Mouse (Mus musculus) stomach, postnatal 0 days (tissue): ENCODE measurements around the gene Usp15. TPM values are rescaled to one million over a fixed set of nuclear protein-coding genes. Genes with fewer than 3 reads are reported as not detected.
"Not testable (repeated sequence)": the region's sequence is repeated elsewhere in the genome, so short reads cannot be mapped to it uniquely, and the experiment has no call there.

ENCODE experiments used
- ATAC-seq: fragments of 200-750 bp; cut with Nextera tagmentation; 2 replicates; pipeline ENCODE4 v1.8.0; 2017; ENCODE audit not compliant: low FRiP score, low TSS enrichment
- DNase-seq: peaks from one replicate; pipeline ENCODE4 v3.0.0-alpha.2; 2016; ENCODE audit warnings: low spot score
- H3K27ac ChIP-seq: fragments of 300-500 bp; sonication (generic); replicated peaks from 2 replicates; pipeline ENCODE4 v1.5.1; 2014; ENCODE audit warnings: mild to moderate bottlenecking, control low read depth
- H3K27me3 ChIP-seq: fragments of 300-500 bp; sonication (generic); 2 replicates; pipeline ENCODE4 v1.6.1; 2014; ENCODE audit warnings: low read length; ENCODE audit not compliant: control insufficient read depth, insufficient read depth
- H3K36me3 ChIP-seq: fragments of 300-500 bp; sonication (generic); 2 replicates; pipeline ENCODE4 v1.6.1; 2014; ENCODE audit warnings: low read length, mixed read lengths; ENCODE audit not compliant: control insufficient read depth, insufficient read depth
- H3K4me1 ChIP-seq: fragments of 300-500 bp; sonication (generic); replicated peaks from 2 replicates; pipeline ENCODE4 v1.6.1; 2014; ENCODE audit warnings: antibody characterized with exemption; ENCODE audit not compliant: control insufficient read depth, insufficient read depth
- H3K4me2 ChIP-seq: fragments of 300-500 bp; sonication (generic); replicated peaks from 2 replicates; pipeline ENCODE4 v1.6.1; 2014; ENCODE audit warnings: low read depth, mild to moderate bottlenecking, control low read depth, moderate library complexity
- H3K4me3 ChIP-seq: fragments of 300-500 bp; sonication (generic); 2 replicates; pipeline ENCODE4 v1.5.1; 2014; ENCODE audit warnings: low read depth, low read length, control low read depth
- H3K9ac ChIP-seq: fragments of 300-500 bp; sonication (generic); 2 replicates; pipeline ENCODE4 v1.6.1; 2014; ENCODE audit warnings: mild to moderate bottlenecking, low read length, control low read depth, mixed read lengths
- H3K9me3 ChIP-seq: fragments of 300-500 bp; sonication (generic); 2 replicates; pipeline ENCODE4 v1.6.1; 2016; ENCODE audit warnings: low read length; ENCODE audit not compliant: control insufficient read depth
- CTCF ChIP-seq: IDR thresholded peaks from 2 replicates; pipeline ENCODE4 v1.5.1; 2016; ENCODE audit warnings: antibody characterized with exemption, low read depth, mild to moderate bottlenecking, moderate library complexity
- EP300 ChIP-seq: optimal IDR thresholded peaks from 2 replicates; pipeline ENCODE3; 2016; ENCODE audit warnings: antibody characterized with exemption
- WGBS: fragments of 180-500 bp; shearing (Covaris S2); extraction: QIAGEN DNeasy Blood & Tissue Kit; methylation state at CpG from one replicate; pipeline ENCODE4 v1.1.7; 2014; 5-methylcytosine and 5-hydroxymethylcytosine counted together
- polyA plus RNA-seq: library from polyadenylated mRNA; unstranded; fragments of >200 nt; fragmentation: Nextera tagmentation; extraction: Ambion mirVana; gene quantifications from 2 replicates; pipeline ENCODE4 v1.2.1, GENCODE M21; 2015

Usp15 gene
- 55.7 and 55.9 TPM in 2 replicates for polyA plus RNA-seq

DNA sequence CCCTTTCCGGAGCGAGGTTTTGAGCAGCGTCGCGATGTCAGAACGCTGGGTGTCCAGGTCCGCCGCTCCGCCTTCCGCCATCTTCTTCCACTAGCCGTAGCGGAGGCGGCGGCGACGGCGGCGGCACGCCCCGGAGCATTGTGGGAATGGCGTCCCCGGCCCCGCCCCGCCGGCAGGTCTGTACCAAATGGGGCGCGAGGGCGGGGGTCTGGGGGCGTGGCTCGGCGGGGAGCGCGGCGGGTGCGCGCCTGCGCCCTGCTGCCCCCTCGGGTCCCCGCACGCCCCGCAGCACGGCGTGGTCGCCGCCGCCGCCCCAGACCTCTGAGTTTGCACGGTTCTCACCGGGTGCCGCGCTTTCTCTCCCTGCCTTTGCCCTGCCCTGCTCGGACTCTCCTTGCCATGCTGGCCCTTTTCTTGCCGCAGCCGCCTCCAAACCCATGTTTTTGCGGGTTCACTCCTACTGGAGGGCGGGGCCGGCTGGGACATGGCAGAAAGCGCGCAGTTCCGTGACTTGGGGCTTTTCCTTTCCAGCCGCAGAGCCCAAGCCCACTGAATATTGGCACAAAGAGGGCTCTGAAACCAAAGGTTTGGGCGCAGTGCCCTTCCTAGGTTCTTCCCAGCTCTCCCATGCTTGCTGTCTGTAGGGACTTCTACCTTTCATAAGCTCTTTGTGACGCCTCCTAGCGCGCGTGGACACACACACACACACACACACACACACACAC lies at the start of gene Usp15:
TSS of gene Usp15 (minus strand) at position 161 of the 725 bp plus-strand sequence.
- no peaks in the 10 kb centered on the region for H3K4me1 ChIP-seq
- H3K4me3 ChIP-seq: peak within 1 kb of the TSS; percentile 65
- H3K36me3 ChIP-seq: no peaks in the 10 kb centered on the region
- no peaks in the 10 kb centered on the region for H3K9me3 ChIP-seq
- H3K27me3 ChIP-seq: no peaks in the 10 kb centered on the region
- DNase-seq (peak; percentile 95), ATAC-seq (peak; percentile 95)
- H3K9ac ChIP-seq: peak within 1 kb of the TSS; percentile 62
- H3K27ac ChIP-seq: peak within 1 kb of the TSS; percentile 89
- no peak for TF ChIP-seq EP300
- TF ChIP-seq CTCF: peak; percentile 24; the same call in 1 of the 2 replicates
- under 1% methylated on average over 38 of the region's 66 CpGs for WGBS
- H3K4me2 ChIP-seq: peak within 1 kb of the TSS; percentile 65

DNA sequence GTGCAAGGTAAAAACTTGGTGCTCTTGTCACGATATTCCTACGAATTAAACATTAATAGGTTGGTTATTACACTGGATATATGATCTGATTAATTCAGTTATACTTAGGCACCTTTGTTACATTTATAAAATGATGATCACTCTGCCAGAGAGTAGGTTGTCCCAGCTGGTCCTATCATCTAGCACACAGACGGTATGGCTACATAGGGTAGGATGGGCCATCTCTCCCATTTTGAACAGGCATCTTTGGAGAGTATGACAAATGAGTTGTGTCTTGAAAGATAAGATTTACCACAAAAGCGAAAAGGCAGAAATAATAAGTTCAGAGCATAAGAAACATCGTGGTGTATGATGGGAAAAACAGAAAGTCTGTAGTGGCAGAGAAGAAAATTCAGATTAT lies 32.6 kb upstream of the Usp15 start:
- H3K27me3 ChIP-seq: no peaks in the 10 kb centered on the region
- no peak overlapping the region for H3K4me3 ChIP-seq
- H3K27ac ChIP-seq: no peak overlapping the region
- H3K9me3 ChIP-seq: no peaks in the 10 kb centered on the region
- no peak overlapping the region for H3K9ac ChIP-seq
- H3K4me2 ChIP-seq: no peak overlapping the region
- DNase-seq (no peak), ATAC-seq (no peak)
- no peak for TF ChIP-seq CTCF
- TF ChIP-seq EP300: no peak
- no peaks in the 10 kb centered on the region for H3K4me1 ChIP-seq
- no peaks in the 10 kb centered on the region for H3K36me3 ChIP-seq
- 87% methylated on average over 5 of the region's 5 CpGs for WGBS

- no peak overlapping the region for H3K9ac ChIP-seq
- no peak for DNase-seq
- WGBS: 84% methylated on average over 5 of the region's 5 CpGs
- no peak overlapping the region for H3K4me3 ChIP-seq
- no peaks in the 10 kb centered on the region for H3K36me3 ChIP-seq
- H3K4me2 ChIP-seq: no peak overlapping the region
- H3K27me3 ChIP-seq: no peaks in the 10 kb centered on the region
- no peak overlapping the region for H3K27ac ChIP-seq
- no peak for ATAC-seq
- H3K4me1 ChIP-seq: no peaks in the 10 kb centered on the region
- TF ChIP-seq EP300 (no peak), CTCF (no peak)
- H3K9me3 ChIP-seq: no peaks in the 10 kb centered on the region
Measured at GRCm38 (mm10) chr10:123222785-123223184, 26.0 kb upstream of the Usp15 start.

GRCm38 (mm10) chr10:123209517-123209916 lies 12.7 kb upstream of the Usp15 start:
- Histone ChIP-seq H3K27ac (no peak overlapping the region), H3K4me2 (no peak overlapping the region), H3K36me3 (no peaks in the 10 kb centered on the region), H3K4me1 (no peaks in the 10 kb centered on the region), H3K27me3 (no peaks in the 10 kb centered on the region), H3K4me3 (no peak overlapping the region), H3K9me3 (no peaks in the 10 kb centered on the region), H3K9ac (no peak overlapping the region)
- WGBS: 68% methylated on average over 8 of the region's 8 CpGs
- ATAC-seq: no peak
- no peak for DNase-seq
- TF ChIP-seq EP300: no peak
- TF ChIP-seq CTCF: no peak

DNA sequence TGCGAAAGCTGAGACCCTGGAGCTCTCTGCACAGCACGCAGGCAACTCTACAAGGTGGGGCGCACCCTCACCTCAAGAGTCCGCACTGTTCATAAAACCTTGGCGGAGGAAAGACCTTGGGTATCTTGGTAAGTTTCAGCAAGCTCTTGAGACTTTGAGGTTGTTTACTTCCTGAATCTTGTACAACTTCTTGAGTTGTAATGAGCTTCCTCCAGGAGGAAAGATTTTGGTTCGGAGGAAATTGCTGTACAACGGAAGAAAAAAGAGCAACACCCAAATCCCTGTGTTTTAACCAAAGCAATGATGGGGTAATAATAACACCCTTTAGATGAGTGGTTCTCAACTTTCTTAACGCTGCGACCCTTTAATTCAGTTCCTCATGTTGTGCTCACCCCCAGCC lies 11.5 kb upstream of the Usp15 start:
- ATAC-seq (no peak), DNase-seq (no peak)
- Histone ChIP-seq H3K4me2 (no peak overlapping the region), H3K36me3 (no peaks in the 10 kb centered on the region), H3K27me3 (no peaks in the 10 kb centered on the region), H3K9me3 (no peaks in the 10 kb centered on the region), H3K4me1 (no peaks in the 10 kb centered on the region), H3K9ac (no peak overlapping the region), H3K4me3 (no peak overlapping the region), H3K27ac (no peak overlapping the region)
- WGBS: 93% methylated on average over 9 of the region's 9 CpGs
- TF ChIP-seq CTCF: no peak
- TF ChIP-seq EP300: no peak

- no peaks in the 10 kb centered on the region for H3K36me3 ChIP-seq
- H3K4me3 ChIP-seq: no peak overlapping the region
- no peak overlapping the region for H3K27ac ChIP-seq
- no peak overlapping the region for H3K4me2 ChIP-seq
- DNase-seq: no peak
- no peak for TF ChIP-seq CTCF
- no peak for TF ChIP-seq EP300
- H3K27me3 ChIP-seq: no peaks in the 10 kb centered on the region
- no peaks in the 10 kb centered on the region for H3K4me1 ChIP-seq
- ATAC-seq: no peak
- no peak overlapping the region for H3K9ac ChIP-seq
- H3K9me3 ChIP-seq: no peaks in the 10 kb centered on the region
- WGBS: 90% methylated on average over 6 of the region's 6 CpGs
Measured at GRCm38 (mm10) chr10:123206074-123206473, 9.3 kb upstream of the Usp15 start.

DNA sequence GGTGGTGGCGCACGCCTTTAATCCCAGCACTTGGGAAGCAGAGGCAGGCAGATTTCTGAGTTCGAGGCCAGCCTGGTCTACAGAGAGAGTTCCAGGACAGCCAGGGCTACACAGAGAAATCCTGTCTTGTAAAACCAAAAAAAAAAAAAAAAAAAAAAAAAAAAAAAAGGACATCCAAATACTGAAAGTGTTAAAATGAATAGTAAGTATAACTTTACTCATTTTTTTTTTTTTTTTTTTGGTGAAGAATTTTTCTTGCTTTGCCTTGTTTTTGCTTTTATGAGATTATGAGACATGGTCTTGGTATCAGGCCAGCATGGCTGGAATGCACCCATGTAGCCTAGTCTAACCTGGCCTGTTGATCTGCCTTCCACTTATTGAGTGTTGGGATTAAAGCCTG lies 8.6 kb upstream of the Usp15 start:
- ATAC-seq, H3K27me3 ChIP-seq, H3K4me2 ChIP-seq, H3K9me3 ChIP-seq, H3K4me1 ChIP-seq, DNase-seq, H3K4me3 ChIP-seq, H3K27ac ChIP-seq, H3K9ac ChIP-seq, H3K36me3 ChIP-seq: not testable (repeated sequence)
- 96% methylated on average over 3 of the region's 3 CpGs for WGBS
